Mouse (Mus musculus): ENCODE measurements at regions not wholly inside any gene's neighbourhood (a gene's known extent, or its start where the extent isn't known, plus 50 kb on each side); places are given as distances from the start of the nearest gene placed in this dataset.

GRCm38 (mm10) chr11:39733434-39734076 is 961.4 kb downstream of the Mat2b start:
- DNase-seq (ENCODE audit: low spot score in 2 of 2), result no peak

- DNase-seq (ENCODE audit: low spot score in 2 of 2), result no peak
Observed at GRCm38 (mm10) chr11:39723621-39724020, 971.4 kb downstream of the Mat2b start.

- DNase-seq (ENCODE audit: low spot score in 2 of 2), result no peak
Observed at GRCm38 (mm10) chr11:39678521-39678920, 1016.5 kb downstream of the Mat2b start.

GRCm38 (mm10) chr11:39653595-39653994 is 1041.4 kb downstream of the Mat2b start:
- no peak for DNase-seq (ENCODE audit: low spot score in 2 of 2)

GRCm38 (mm10) chr11:39619356-39619755 is 1075.6 kb downstream of the Mat2b start:
- no peak for DNase-seq (ENCODE audit: low spot score in 2 of 2)

GRCm38 (mm10) chr11:39615843-39616242 is 1079.2 kb downstream of the Mat2b start:
- DNase-seq (ENCODE audit: low spot score in 2 of 2), result no peak

GRCm38 (mm10) chr11:39596479-39596878 is 1098.5 kb downstream of the Mat2b start:
- no peak for DNase-seq (ENCODE audit: low spot score in 2 of 2)

GRCm38 (mm10) chr11:39588641-39589385 is 1106.2 kb downstream of the Mat2b start:
- peak; percentile 57 to 63 for DNase-seq (ENCODE audit: low spot score in 2 of 2)

- no peak for DNase-seq (ENCODE audit: low spot score in 2 of 2)
Observed at GRCm38 (mm10) chr11:39558287-39558686, 1136.7 kb downstream of the Mat2b start.

GRCm38 (mm10) chr11:39550066-39550465 is 1144.9 kb downstream of the Mat2b start:
- DNase-seq (ENCODE audit: low spot score in 2 of 2), result no peak

GRCm38 (mm10) chr11:39524866-39525649 is 1169.9 kb downstream of the Mat2b start:
- DNase-seq (ENCODE audit: low spot score in 2 of 2), result no peak

GRCm38 (mm10) chr11:39495253-39495652 is 1199.8 kb downstream of the Mat2b start:
- no peak for DNase-seq (ENCODE audit: low spot score in 2 of 2)

GRCm38 (mm10) chr11:39477136-39477535 is 1217.9 kb downstream of the Mat2b start:
- DNase-seq (ENCODE audit: low spot score in 2 of 2), result no peak

- no peak for DNase-seq (ENCODE audit: low spot score in 2 of 2)
Observed at GRCm38 (mm10) chr11:39453329-39453952, 1241.6 kb downstream of the Mat2b start.

- DNase-seq (ENCODE audit: low spot score in 2 of 2), result no peak
Observed at GRCm38 (mm10) chr11:39446374-39446773, 1248.6 kb downstream of the Mat2b start.

GRCm38 (mm10) chr11:39411691-39412090 is 1283.3 kb downstream of the Mat2b start:
- no peak for DNase-seq (ENCODE audit: low spot score in 2 of 2)

GRCm38 (mm10) chr11:39411182-39411581 is 1283.8 kb downstream of the Mat2b start:
- no peak for DNase-seq (ENCODE audit: low spot score in 2 of 2)

GRCm38 (mm10) chr11:39364827-39365226 is 1330.2 kb downstream of the Mat2b start:
- no peak for DNase-seq (ENCODE audit: low spot score in 2 of 2)

GRCm38 (mm10) chr11:39350616-39351015 is 1344.4 kb downstream of the Mat2b start:
- no peak for DNase-seq (ENCODE audit: low spot score in 2 of 2)

Data from right cerebral cortex, postnatal 36 days (tissue).